ENCODE assay signal across 17 mouse cellular contexts in genomic region chr11:30560215-30560614, GRCm38 (mm10).
"Had no signal": no experiment of that assay in that cellular context is flagged by ENCODE, and none has a peak within 500 bp of the region (broad histone marks: within the 10 kb centered on the region; RNA-seq: fewer than 3 reads in every experiment).

No protein-coding gene starts in this region.

- H3K4me2 ChIP-seq: lung, embryonic 15.5 days; midbrain, embryonic 11.5 days; midbrain, embryonic 13.5 days; midbrain, embryonic 15.5 days; neural tube, embryonic 12.5 days; stomach, embryonic 15.5 days had no signal

- H3K36me3 ChIP-seq: lung, embryonic 15.5 days; midbrain, embryonic 13.5 days; midbrain, embryonic 15.5 days; neural tube, embryonic 12.5 days; stomach, embryonic 15.5 days had no signal

- H3K4me3 ChIP-seq: lung, embryonic 15.5 days; megakaryocyte, embryonic 14.5 days; midbrain, embryonic 13.5 days; midbrain, embryonic 15.5 days; neural tube, embryonic 12.5 days; stomach, embryonic 15.5 days had no signal

- ATAC-seq: liver, postnatal 0 days; lung, postnatal 0 days; midbrain, embryonic 13.5 days; midbrain, embryonic 15.5 days had no signal

- H3K27ac ChIP-seq: lung, embryonic 15.5 days; macrophage; midbrain, embryonic 13.5 days; midbrain, embryonic 15.5 days; neural tube, embryonic 12.5 days; stomach, embryonic 15.5 days; stomach, postnatal 0 days had no signal

- H3K27me3 ChIP-seq: lung, embryonic 15.5 days; megakaryocyte, embryonic 14.5 days; midbrain, embryonic 13.5 days; midbrain, embryonic 15.5 days; neural tube, embryonic 12.5 days; stomach, embryonic 15.5 days had no signal

- DNase-seq: liver, postnatal 0 days; lung, postnatal 14 days; lung, postnatal 36 days; right cerebral cortex, postnatal 14 days; thymus, adult 2 months; thymus, postnatal 25 days; thymus, postnatal 4 days had no signal

- H3K9ac ChIP-seq: liver, postnatal 0 days; lung, embryonic 15.5 days; midbrain, embryonic 13.5 days; midbrain, embryonic 15.5 days; neural tube, embryonic 12.5 days; stomach, embryonic 15.5 days had no signal

- H3K4me1 ChIP-seq: lung, embryonic 15.5 days; megakaryocyte, embryonic 14.5 days; midbrain, embryonic 13.5 days; midbrain, embryonic 15.5 days; neural tube, embryonic 12.5 days; stomach, embryonic 15.5 days had no signal

- H3K9me3 ChIP-seq: lung, embryonic 15.5 days; megakaryocyte, embryonic 14.5 days; midbrain, embryonic 13.5 days; midbrain, embryonic 15.5 days; neural tube, embryonic 12.5 days; stomach, embryonic 15.5 days had no signal
